Mouse (Mus musculus) c-Kit-positive CD71-negative TER-119-negative erythroid progenitor cells, embryonic 14.5 days (primary cell): Measurements from ENCODE around the gene Emilin2.

ENCODE experiments used
- DNase-seq: peaks from one replicate; pipeline ENCODE4 v3.0.0-alpha.2; 2013; ENCODE audit warnings: low read depth

Emilin2 gene

DNA sequence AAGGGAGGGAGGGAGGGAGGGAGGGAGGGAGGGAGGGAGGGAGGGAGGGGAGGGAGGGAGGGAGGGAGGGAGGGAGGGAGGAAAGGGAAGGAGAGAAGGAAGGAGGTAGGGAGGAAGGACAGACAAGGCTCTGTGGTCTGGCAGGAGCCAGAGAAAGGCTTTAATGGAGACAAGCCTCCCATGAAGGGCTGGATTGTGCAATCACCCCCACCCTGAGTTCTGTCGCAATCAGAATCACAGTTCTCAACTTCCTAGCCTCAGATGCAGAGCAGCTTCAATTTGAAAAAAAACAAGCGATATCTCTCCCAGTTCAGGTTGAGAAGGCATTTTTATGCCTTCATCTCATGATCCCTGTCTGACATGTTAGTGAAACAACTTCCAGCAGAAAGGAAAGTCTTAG lies 11.4 kb downstream of the Emilin2 start:
- no peak for DNase-seq

DNA sequence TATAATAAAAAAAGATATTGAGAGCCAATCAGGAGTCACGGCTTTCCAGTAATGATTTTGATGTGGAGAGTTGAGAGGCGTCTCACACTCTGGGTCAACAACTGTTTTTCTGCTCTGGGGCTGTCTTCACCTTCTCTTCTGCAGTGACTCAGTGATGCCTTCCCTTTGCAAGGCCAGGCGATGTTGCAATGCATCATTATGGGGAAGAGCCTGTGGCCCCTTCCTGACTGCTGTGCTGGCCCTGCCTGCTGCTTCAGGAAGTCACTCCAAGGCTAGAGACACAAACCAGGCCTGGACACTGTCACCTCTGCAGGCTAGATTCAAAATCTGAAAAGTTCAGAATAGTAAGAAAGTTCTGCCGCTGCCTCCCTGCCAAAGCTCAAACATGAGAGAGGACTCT lies 11.9 kb downstream of the Emilin2 start:
- DNase-seq: no peak

DNA sequence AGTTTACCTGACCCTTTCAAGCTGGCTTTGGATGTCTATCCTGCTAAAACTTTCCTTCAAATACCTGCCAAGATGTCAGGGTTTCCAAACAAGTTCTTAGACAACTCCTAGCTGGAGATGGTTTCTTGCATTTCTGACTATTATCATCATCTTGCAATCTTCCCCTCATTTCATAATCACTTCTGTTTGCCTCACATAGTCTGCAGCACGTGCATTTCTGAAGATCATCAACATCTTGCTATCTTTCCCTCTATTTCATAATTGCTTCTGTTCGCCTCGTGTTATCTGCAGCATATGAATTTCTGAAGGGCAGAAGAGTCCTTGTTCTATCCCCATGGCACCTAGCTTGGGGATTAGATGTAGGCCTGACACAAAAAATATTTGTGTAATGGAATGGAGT lies 17.2 kb downstream of the Emilin2 start:
- DNase-seq: no peak

DNA sequence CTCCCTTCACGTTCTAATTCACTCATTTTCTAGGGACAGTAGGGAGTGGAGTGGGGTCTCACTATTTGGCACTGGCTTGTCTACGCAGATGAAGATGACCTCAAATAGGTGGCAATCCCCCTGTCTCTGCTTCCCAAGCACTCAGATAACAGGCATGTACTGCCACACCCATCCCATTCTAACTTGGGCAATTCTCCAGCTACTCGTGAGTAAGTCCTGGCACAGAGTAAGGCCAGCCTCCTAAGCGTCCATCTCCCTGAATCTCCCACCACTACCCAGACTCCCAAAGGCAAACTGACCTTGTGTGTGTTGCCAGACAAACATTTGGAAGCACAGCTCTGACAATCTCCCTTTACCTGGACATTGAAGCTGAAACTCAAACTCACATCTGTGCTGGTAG lies 18.9 kb downstream of the Emilin2 start:
- DNase-seq: no peak

DNA sequence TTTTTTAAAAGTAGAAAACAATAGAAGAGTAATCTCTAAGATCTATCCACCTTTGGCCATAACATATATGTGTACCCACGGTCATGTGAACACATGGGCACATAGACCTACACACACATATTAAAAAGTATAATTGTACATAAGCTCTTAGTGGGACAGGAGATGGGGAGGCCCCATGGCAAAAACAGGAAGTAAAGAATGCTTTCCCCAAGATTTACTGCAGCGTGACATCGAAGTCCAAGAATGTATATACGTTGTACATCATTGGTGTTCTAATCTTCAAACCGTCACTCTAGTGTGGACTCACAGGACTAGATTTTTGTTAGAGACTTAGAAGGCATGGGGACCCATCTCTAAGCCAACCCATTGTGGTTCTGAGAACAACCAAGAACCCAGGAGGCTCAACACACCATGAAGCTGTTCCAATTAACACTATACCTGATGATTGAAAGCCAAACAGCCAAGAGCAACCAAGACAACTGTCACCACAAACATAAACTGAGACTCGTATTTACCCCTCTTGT lies 19.8 kb downstream of the Emilin2 start:
- DNase-seq: no peak

DNA sequence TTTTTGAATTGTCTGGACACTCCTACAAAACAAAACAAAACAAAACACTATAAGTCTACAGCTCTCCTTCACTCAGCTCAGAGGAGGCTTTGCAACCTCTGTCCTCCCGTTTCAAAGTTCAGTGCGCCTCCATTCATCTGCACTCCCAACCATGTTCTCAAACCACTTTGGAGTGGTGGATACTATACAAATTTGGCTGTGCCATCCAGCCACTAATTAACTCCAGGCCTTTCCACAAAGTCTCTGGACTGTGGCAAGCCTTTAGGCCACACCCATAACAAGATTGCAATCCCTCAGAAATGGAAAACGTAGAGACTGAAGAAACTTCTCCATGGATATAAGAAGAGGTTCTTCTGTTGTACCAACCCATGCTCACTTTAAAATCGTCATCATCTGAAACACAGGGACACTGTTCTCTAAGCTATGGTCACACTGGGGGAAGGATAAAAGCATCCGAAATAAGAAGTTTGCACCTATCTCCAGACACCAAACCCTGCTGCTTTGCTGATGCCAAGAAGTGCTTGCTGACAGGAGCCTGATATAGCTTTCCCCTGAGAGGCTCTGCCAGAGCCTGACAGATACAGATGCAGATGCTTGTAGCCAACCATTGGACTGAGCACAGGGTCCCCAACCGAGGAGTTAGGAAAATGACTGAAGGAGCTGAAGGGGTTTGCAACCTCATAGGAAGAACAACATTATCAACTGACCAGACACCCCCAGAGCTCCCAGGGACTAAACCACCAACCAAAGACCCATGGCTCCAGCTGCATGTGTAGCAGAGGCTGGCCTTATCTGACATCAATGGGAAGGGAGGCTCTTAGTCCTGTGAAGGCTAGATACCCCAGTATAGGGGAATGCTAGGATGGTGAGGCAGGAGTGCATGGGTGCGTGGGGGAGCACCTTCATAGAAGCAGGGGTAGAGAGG lies 21.0 kb downstream of the Emilin2 start:
- DNase-seq: no peak

DNA sequence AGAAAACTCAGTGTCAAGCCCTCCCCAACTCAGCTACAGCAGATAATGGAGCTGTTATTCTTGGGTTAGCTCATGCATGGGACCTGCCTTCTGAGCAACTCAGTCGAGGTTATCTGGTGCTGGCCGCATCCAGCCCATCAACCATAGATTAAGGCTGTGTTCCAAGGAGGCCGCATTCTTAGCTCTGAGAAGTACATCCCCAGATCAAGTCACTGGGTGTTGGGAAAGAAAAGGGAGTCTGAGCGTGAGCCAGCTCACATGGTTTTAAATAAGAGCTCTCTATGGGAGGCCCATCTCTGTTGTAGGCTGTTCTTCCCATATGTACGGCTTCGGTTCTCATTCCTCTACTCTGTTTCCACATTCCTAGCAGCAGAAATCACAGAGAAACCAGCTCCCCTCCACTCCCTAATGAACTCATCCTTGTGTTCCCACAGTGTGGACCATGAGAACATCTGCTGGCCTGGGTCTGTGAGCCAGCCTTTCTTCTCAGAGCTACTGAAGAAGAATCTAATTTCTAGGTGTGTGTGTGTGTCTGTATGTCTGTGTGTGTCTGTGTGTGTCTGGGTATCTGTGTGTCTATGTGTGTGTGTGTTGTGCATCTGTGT lies 22.1 kb downstream of the Emilin2 start:
- DNase-seq: no peak

DNA sequence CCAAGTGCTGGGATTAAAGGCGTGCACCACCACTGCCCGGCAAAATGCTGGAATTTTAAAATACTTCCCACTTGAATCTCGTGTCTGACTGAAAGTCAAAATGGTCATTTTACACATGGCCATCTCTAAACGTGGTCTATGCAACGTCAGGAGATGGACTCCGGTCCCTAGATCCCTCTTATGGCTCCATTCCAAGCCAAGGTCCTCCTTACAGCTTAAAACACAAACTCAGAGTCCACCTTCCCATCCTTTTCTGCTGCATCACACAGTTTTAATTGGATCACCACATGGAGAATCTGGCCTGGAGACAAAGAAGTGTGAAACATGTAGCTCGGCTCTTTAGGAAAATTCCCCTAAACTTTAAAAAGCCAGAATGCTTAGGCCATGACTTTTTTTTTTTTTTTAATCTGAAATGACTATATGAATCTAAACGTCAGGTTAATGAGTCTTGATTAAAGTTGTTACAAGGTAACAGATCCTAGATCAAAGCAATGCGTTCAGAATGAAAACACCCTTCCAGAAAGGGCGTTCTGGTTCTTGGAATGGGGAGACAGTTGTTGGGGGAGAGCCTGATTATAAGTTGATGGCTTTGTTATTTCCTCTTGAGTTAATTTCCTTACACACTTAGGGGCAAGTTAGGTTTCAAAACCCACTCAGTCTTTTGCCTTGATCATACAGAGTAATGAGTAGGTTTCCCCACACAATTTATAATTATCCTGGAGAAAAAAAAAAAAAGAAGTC lies 22.8 kb downstream of the Emilin2 start:
- no peak for DNase-seq

DNA sequence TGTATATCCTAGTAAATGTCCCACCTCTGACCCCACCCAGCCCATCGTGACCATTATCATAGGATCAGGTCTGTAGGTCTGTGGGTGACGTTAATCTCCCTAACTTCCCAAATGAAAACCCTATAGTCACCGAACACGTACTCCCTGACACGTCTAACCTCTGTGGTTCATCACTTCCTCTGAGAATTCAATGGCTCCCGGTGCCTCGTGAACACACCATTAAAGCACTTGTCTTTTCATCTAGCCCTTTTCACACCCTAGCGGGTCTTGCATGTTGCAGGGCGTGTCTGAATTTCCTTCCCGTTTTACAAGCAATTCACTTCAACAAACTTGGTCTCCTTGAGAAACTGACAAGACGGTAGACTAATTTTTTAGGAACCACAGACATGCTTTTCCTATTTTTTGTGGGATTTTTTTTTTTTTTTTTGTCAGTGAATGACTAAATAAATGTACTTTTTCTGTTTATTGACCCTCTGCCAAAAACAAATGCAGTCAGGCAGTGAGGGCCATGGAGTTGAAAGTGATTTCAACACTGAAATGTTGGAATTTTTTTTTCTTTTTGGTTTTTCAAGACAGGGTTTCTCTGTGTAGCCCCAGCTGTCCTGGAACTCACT lies 23.5 kb downstream of the Emilin2 start:
- DNase-seq: peak; percentile 64

DNA sequence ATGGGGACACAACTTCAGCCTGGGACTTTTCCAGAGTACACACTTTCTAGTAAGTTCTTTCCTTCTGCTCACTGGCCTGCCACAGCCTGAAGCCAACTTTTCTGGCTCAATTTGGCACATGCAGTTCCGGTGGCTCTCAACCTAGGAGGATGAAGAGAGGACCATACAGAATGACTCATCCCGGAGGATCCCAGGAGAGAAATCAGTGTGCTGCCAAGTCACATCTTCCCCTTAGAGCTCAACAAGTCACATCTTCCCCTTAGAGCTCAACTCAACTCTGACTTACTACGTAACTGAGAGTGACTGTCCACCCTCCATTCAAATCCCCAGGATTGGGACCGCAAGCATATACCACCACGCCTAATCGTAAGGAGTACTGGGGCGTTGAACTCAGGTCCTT lies 24.2 kb downstream of the Emilin2 start:
- no peak for DNase-seq

DNA sequence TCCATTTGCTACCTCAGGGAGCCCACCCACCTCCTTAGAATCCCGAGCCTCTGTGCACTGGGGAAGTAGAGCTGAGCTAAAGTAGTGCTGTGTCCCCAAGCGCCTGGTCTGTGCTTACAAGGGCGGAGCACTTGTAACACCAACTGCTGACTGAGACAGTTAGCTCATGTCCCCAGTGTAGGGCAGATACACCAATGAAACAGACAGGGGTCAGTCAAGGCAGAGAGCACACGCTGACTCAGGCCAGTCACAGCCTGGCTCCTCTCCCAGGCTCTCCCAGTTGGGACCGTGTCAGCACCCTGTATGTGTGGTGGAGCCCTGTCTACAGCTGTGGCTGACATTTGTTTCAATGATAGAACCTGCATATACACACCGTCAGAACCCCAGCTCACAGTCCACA lies 25.8 kb downstream of the Emilin2 start:
- DNase-seq: no peak

DNA sequence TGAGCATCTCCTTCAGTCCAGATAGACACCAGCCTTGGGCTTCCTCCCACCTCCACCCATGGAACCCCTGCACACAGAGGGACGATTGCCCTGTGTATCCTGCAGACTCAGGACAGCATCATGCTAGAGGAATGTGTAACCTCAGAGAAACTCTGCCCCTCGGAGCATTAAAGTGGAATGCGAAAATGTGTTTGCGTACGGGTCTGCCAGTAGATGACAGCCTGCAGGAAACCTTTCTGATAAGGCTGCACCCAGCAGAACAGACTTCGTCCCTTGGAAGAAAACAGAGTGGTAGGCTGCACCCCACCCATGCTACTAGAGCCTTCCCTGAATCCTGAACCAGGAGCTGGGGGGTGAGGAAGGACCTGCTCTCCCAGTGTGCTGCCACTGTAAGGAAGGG lies 26.9 kb downstream of the Emilin2 start:
- no peak for DNase-seq

DNA sequence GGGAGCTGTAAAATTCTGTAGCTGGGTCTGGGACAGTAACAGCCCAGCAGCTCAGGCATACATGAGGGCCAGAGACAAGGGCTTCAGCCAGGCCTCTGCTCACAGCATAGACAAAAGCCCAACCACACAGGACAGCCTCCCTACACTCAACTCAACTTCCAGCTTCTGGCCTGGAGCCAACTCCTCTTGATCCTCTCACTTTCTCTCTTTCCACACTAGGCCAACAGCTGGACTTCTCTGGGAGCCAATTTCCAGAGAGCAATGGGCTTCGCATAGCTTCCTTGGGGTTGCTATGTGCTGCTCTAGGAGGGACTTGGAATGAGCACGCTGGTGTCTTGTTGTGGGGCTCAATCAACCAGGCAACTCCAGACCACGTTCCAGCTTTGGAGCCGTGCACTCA lies 28.5 kb downstream of the Emilin2 start:
- DNase-seq: no peak

DNA sequence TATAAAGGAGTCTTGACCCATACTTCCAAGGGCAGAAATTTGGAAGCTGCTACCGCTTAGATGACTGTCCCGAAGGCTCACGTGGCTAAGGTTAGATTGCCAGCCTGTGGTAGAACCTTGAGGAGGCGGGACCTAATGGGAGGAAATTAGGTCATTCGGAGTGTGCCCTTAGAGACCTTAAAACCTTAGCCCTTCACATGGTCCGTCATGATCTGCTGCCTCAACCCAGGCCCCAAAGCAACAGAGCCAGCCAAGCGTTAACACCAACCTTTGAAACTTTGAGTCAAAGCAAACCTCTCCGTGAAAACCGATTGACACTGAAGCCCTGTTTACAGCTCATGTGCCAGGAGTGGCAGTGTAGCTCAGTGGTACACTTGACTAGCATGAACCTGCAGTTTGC lies 29.1 kb downstream of the Emilin2 start:
- no peak for DNase-seq

DNA sequence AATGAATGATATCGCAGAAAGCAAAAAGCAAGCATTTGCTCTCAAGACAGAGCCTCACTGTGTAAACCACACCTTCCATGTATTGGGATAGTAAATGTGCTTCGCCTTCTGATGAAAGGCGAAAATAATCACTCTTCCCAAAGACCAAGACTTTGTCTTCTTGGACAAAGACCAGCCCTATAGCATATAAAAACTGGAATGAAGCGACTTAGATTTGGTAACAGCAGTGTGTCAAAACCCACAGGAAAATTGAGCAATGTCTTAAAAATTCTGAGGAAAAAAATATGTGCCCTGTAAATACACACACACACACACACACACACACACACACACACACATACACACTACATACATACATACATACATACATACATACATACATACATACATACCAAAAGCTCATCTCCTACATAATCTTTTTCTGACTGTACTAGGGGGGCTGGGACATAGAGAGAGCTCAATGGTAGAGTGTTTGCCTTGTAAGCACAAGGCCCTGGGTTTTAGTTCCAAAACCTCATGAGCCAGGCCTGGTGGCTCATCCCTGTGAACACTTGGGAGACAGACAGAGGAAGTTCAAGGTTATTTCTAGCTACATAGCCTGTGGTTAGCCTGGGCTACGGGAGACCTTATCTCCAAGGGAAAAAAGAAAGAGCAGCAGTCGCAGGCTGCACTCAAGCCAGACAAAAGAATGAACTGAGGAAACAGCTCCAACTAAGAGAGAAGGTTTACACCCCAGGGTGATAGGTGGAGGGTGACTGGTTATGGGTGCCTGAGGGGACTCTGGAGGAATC lies 33.9 kb downstream of the Emilin2 start:
- DNase-seq: no peak

DNA sequence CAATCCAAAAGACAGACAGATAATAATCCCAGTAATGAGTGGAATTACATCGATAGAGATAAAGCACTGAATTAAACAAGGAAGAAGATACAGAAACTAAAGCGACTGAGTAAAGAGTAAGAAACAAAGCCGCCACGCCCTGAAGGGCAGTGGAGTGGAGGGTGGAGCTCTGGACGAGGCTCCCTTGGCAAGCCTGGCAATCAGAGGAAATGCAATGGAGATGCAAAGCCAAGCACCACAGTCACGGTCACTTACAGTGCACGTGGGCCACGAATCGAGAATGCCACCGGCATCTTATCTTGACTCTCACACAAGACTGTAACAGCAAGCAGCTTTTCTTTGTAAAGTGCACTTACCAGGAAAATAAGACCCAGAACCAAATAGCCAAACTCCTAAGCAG lies 35.0 kb downstream of the Emilin2 start:
- no peak for DNase-seq

DNA sequence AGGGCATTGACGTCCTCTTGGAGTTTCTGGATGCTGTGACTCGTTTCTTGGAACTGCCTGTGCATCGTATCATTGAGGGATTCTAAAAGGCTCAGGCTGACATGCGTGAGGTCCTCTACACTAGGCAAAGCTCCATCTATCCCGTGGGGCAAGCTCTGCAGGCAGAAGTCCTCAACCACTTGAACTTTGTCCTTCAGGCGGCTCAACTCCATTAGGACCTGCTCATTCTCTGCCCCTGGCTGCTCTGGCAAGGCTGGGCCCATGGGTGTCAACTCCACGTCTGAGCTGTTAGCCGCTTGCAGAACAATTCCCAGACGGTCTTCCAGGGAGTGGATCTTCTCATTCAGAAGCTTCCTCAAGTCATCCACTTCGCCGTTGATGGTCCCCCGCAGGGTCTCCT lies 37.9 kb downstream of the Emilin2 start:
- DNase-seq: no peak

DNA sequence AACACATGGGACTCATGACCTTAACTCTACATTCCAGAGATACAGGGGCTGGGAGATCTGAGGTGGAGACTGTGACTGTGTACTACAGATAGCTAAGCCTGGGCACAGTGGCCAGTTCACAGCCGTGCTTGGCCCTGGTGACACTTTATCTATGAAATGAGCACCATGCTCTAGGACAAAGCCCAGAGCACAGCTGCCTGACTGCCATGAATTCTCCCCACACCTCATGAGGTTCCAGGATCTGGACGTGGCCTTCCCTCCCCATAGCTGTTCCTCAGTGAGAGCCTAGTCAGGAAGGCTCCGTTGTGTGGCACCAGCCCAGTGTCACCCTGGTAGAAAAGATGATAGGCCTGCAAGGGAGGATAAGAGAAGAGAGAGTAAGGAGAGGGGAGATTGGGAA lies 43.2 kb downstream of the Emilin2 start:
- no peak for DNase-seq

DNA sequence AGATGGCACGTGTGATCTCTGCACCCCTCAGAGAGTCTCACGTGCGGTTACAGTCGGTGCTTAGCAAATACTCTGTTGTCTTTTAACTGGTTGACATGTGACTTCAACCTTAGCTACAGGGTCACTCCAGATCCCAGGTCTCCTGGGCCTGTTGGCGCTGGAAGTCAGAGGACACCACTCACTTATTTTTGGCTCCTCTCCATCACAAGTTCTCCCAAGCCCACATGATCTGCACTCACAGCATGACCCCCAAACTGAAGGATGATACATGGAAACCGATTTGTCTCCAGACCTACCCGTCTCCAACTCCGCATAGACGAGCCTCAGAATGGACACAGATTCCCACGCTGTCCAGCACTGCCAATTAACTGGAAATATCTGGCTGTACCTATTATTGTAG lies 43.6 kb downstream of the Emilin2 start:
- DNase-seq: no peak

DNA sequence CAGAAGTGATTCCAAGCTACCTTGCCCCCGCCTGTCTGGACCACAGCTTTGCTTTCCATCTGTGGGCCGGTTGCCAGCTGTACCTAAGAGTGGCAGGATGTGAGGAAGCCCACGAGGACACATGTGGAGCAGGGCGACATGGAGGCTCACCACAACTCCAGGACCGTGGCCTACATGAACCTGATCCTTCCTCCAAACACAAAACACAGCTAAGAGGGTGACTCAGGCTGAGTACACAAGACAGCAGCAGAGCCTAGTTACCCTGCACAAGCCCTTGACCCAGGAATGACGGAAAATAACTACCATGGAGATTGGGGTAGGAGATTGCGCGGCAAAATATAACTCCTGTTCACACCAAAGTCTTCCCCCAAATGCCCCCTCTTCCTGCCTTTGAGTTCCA lies 44.4 kb downstream of the Emilin2 start:
- DNase-seq: no peak

DNA sequence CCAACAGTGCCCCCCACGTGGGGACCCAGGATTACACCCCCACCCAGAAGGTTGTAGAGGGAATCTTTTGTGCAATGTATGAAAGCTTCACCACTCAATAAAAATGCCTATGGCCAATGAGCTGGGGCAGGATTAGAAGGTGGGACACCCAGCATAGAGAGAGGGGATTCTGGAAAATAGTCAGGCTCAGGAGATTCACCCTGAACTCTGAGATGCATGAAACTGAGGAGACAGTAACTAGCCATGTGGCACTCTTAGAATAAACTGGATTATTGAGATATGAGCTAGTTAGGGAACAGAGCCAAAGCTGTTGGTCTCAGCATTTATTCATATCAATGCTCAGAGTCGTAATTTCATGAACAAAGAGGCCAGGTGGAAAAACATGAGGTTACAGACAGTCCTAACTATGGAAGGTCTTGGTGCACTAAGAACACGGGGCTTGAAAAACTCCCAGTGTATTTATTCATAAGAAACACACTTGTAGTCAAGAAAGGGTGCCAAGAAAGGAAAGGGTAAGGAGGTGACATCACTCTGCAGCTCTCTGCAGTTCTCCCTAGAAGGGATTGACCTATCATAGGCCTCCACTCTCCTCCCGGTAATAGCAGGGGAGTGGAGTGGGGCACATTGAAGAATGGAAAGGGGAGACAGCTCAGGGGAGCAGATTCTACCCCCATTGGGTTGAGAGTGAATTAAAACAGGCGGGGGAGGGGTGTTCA lies 46.3 kb downstream of the Emilin2 start:
- no peak for DNase-seq
